Mouse (Mus musculus): ENCODE data around the gene Hhipl2. TPM values are rescaled to one million over a fixed set of nuclear protein-coding genes. Genes with fewer than 3 reads are reported as not detected.
A peak's percentile ranks its signal among the peaks of the same experiment; 100 is the strongest.
"Not testable (repeated sequence)": the region's sequence is repeated elsewhere in the genome, so short reads cannot be mapped to it uniquely, and the experiment has no call there.

Hhipl2 gene
- 0.21 and 0.22 TPM in 2 replicates for polyA plus RNA-seq (2014; fragmentation: Nextera tagmentation; extraction: Ambion mirVana)

GRCm38 (mm10) chr1:183417873-183418272 lies at the start of gene Hhipl2:
Gene Hhipl2, plus strand, starts transcription at chr1:183418215.
- Histone ChIP-seq H3K9me3 (ENCODE audit: control insufficient read depth, low read length) (peaks cover 6% of the 10 kb centered on the region; the same call in 1 of the 2 replicates), H3K27ac (ENCODE audit: low read depth, low read length) (no peak within 1 kb of the TSS), H3K36me3 (ENCODE audit: control insufficient read depth, insufficient read depth, low read length) (no peaks in the 10 kb centered on the region), H3K4me1 (ENCODE audit: control insufficient read depth, insufficient read depth, low read length) (no peaks in the 10 kb centered on the region), H3K4me3 (ENCODE audit: low read length) (no peak within 1 kb of the TSS), H3K4me2 (replicated peaks; ENCODE audit: low read depth, low read length) (no peak within 1 kb of the TSS), H3K9ac (ENCODE audit: low read depth, low read length) (no peak within 1 kb of the TSS), H3K27me3 (ENCODE audit: control insufficient read depth, insufficient read depth, low read length) (no peaks in the 10 kb centered on the region)
- 45% methylated on average over 12 of the region's 12 CpGs for WGBS
- ATAC-seq (ENCODE audit: low FRiP score, low TSS enrichment) = 0 out of 2 replicates have a peak, but pooled peaks have one; percentile 45

DNA sequence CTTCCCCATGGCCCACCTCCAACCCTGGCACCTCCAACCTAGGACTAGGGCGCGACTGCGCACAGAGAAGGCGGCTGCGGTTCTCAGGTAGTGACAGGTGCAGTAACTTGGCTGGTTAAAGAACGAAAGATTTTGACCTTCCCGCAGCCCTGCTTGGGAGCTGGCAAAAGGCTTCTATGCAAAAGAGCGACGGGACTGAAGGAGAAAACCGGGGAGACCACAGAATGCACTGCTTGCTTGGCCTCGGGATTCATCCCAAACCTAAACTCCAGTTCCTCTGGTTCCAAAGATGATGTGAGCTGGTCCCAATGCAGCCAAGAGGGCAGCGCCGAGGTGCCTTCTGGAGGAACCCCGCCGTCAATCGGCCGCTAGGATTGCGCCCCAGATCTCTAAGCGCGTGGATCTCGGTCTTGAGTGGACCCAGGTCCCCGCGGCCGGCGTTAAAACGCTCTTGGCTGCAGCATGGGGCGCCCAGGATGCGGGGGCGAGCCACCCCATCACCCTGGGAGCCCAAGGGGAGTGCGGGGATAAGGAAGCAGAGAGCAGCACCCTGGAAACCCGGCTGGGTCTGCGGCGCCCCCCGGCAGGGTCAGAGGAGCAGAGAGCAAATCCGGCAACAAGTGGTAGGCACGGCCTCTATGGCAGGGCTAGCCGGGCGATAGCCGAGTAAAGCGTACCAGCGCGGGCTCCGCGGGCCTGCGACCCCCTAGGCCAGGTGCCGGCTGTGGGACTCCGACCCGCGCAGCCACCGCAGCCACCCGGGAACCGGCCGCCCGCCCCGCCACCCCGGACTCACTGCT lies 49.2 kb upstream of the Hhipl2 start:
- peaks cover 16% of the 10 kb centered on the region for H3K36me3 ChIP-seq (ENCODE audit: control insufficient read depth, insufficient read depth, low read length)
- no peaks in the 10 kb centered on the region for H3K27me3 ChIP-seq (ENCODE audit: control insufficient read depth, insufficient read depth, low read length)
- WGBS = 2% methylated on average over 56 of the region's 56 CpGs
- peak overlapping the region; percentile 74 for H3K4me3 ChIP-seq (ENCODE audit: low read length)
- peak overlapping the region; percentile 67 for H3K4me2 ChIP-seq (replicated peaks; ENCODE audit: low read depth, low read length)
- H3K27ac ChIP-seq (ENCODE audit: low read depth, low read length) = peak overlapping the region; percentile 74
- peaks cover 17% of the 10 kb centered on the region; the same call in 1 of the 2 replicates for H3K4me1 ChIP-seq (ENCODE audit: control insufficient read depth, insufficient read depth, low read length)
- peak; percentile 82 for ATAC-seq (ENCODE audit: low FRiP score, low TSS enrichment)
- peak overlapping the region; percentile 88 for H3K9ac ChIP-seq (ENCODE audit: low read depth, low read length)
- H3K9me3 ChIP-seq (ENCODE audit: control insufficient read depth, low read length) = no peaks in the 10 kb centered on the region

DNA sequence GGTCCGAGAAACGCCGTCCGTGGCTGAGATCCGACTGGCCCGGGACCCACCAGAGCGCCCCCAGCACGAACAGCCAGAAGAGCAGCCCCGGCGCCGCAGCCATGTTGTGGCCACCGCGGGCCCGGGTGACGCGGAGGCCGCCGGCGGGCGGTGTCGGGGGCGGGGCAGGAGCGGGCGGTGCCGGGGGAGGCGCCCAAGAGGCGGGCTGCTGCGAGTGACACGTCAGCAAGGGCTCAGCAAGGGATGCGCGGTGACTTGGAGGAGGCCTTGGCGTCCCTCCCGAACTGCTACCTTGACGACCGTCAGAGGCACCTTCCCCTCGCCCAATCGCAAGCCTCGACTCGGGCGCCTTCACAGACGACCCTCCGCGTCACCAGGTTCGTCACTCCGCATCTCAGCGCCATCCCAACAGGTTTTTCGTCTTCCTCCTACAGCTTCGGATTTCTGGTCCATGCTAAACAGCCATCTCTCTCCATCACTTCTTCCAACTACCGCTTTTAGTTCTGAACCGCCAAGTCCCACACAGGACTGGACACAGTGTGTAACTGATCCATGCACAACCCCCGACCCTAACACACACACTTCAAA lies 48.5 kb upstream of the Hhipl2 start, which contains the start of gene Mia3:
Gene Mia3 (minus strand): TSS at position 127 of the 588 bp plus-strand sequence.
- Histone ChIP-seq H3K27ac (ENCODE audit: low read depth, low read length) (peak within 1 kb of the TSS; percentile 74), H3K4me2 (replicated peaks; ENCODE audit: low read depth, low read length) (peak within 1 kb of the TSS; percentile 67), H3K9ac (ENCODE audit: low read depth, low read length) (peak within 1 kb of the TSS; percentile 88), H3K9me3 (ENCODE audit: control insufficient read depth, low read length) (peaks cover under 1% of the 10 kb centered on the region; the same call in 1 of the 2 replicates), H3K4me1 (ENCODE audit: control insufficient read depth, insufficient read depth, low read length) (peaks cover 17% of the 10 kb centered on the region; the same call in 1 of the 2 replicates), H3K4me3 (ENCODE audit: low read length) (peak within 1 kb of the TSS; percentile 74), H3K36me3 (ENCODE audit: control insufficient read depth, insufficient read depth, low read length) (peaks cover 8% of the 10 kb centered on the region), H3K27me3 (ENCODE audit: control insufficient read depth, insufficient read depth, low read length) (no peaks in the 10 kb centered on the region)
- under 1% methylated on average over 43 of the region's 51 CpGs for WGBS
- peak; percentile 99 for ATAC-seq (ENCODE audit: low FRiP score, low TSS enrichment)

DNA sequence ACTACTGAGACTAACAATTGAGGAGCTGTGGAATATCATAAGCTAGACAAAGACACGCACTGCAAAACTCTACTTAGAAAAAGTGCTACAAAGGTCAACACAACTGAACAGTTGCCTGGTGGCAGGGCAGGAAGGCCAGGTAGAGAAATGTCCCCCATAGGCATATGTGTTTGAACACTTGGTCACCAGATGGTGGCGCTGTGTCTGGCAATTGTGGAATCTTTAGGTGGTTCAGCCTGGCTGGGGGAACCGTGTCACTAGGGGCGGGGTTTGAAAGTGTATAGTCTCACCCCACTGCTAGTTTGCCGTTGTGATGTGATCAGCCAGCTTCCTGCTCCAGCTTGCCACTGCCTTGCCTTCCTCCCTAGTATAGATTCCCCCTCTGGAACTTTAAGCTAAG lies 43.3 kb upstream of the Hhipl2 start:
- no peak overlapping the region for H3K27ac ChIP-seq (ENCODE audit: low read depth, low read length)
- 0 out of 2 replicates have a peak, but pooled peaks cover 5% of the 10 kb centered on the region for H3K4me1 ChIP-seq (ENCODE audit: control insufficient read depth, insufficient read depth, low read length)
- no peak overlapping the region for H3K4me2 ChIP-seq (replicated peaks; ENCODE audit: low read depth, low read length)
- peaks cover 6% of the 10 kb centered on the region; the same call in 1 of the 2 replicates for H3K9me3 ChIP-seq (ENCODE audit: control insufficient read depth, low read length)
- WGBS = 74% methylated on average over 5 of the region's 5 CpGs
- H3K4me3 ChIP-seq (ENCODE audit: low read length) = no peak overlapping the region
- ATAC-seq (ENCODE audit: low FRiP score, low TSS enrichment) = no peak
- H3K9ac ChIP-seq (ENCODE audit: low read depth, low read length) = no peak overlapping the region
- H3K36me3 ChIP-seq (ENCODE audit: control insufficient read depth, insufficient read depth, low read length) = no peaks in the 10 kb centered on the region
- H3K27me3 ChIP-seq (ENCODE audit: control insufficient read depth, insufficient read depth, low read length) = no peaks in the 10 kb centered on the region

DNA sequence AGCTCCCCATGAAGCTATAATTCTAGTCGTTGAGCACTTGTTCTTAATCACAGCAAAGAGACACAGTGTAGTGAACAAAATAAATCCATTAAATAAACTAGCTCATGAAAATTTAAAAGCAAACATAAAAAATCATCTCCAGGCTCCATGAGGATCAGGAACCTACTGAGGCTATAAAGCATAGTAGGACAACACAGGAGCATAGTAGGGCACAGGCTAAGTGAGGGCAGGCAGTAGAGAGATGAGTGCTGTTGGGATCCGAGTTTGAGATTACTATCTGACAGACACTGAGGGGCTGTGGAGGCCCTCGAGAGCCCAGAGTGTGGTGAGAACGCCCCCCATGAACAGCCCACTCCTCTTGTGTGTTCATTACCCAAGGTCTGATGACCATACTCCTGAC lies 41.0 kb upstream of the Hhipl2 start:
- 82% methylated on average over 4 of the region's 4 CpGs for WGBS
- Histone ChIP-seq H3K9ac (ENCODE audit: low read depth, low read length) (no peak overlapping the region), H3K4me1 (ENCODE audit: control insufficient read depth, insufficient read depth, low read length) (no peaks in the 10 kb centered on the region), H3K9me3 (ENCODE audit: control insufficient read depth, low read length) (peaks cover 9% of the 10 kb centered on the region), H3K27me3 (ENCODE audit: control insufficient read depth, insufficient read depth, low read length) (no peaks in the 10 kb centered on the region), H3K36me3 (ENCODE audit: control insufficient read depth, insufficient read depth, low read length) (no peaks in the 10 kb centered on the region), H3K27ac (ENCODE audit: low read depth, low read length) (no peak overlapping the region), H3K4me3 (ENCODE audit: low read length) (no peak overlapping the region), H3K4me2 (replicated peaks; ENCODE audit: low read depth, low read length) (no peak overlapping the region)
- ATAC-seq (ENCODE audit: low FRiP score, low TSS enrichment) = no peak

- no peak for ATAC-seq (ENCODE audit: low FRiP score, low TSS enrichment)
- H3K27ac ChIP-seq (ENCODE audit: low read depth, low read length) = no peak overlapping the region
- no peak overlapping the region for H3K9ac ChIP-seq (ENCODE audit: low read depth, low read length)
- WGBS = 85% methylated on average over 10 of the region's 10 CpGs
- H3K4me2 ChIP-seq (replicated peaks; ENCODE audit: low read depth, low read length) = no peak overlapping the region
- no peaks in the 10 kb centered on the region for H3K27me3 ChIP-seq (ENCODE audit: control insufficient read depth, insufficient read depth, low read length)
- no peak overlapping the region for H3K4me3 ChIP-seq (ENCODE audit: low read length)
- H3K9me3 ChIP-seq (ENCODE audit: control insufficient read depth, low read length) = peaks cover 9% of the 10 kb centered on the region
- H3K36me3 ChIP-seq (ENCODE audit: control insufficient read depth, insufficient read depth, low read length) = no peaks in the 10 kb centered on the region
- H3K4me1 ChIP-seq (ENCODE audit: control insufficient read depth, insufficient read depth, low read length) = no peaks in the 10 kb centered on the region
Observed at GRCm38 (mm10) chr1:183378321-183378941, 39.6 kb upstream of the Hhipl2 start.

DNA sequence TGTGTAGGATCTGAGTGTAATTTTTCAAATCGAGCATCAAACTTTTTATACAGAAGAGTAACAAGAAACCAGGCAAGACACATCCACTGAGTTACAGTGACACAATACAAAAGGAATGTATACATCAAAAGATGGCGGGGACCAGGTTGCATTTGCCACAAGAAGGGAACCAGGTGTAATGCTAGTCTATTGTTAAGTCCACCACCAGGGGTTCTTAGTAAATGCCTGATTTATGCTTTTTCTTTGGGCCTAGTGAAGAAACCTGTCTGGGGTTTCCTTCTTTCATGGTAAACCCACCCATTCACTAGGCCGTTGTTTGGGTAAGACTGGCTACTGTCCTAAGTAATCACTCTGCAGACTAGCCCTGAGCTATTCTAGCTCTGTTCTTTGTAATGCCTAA lies 38.6 kb upstream of the Hhipl2 start:
- not testable (repeated sequence) for H3K9me3 ChIP-seq (ENCODE audit: control insufficient read depth, low read length); H3K4me2 ChIP-seq (replicated peaks; ENCODE audit: low read depth, low read length); H3K9ac ChIP-seq (ENCODE audit: low read depth, low read length); H3K27ac ChIP-seq (ENCODE audit: low read depth, low read length); H3K4me1 ChIP-seq (ENCODE audit: control insufficient read depth, insufficient read depth, low read length); H3K27me3 ChIP-seq (ENCODE audit: control insufficient read depth, insufficient read depth, low read length); H3K4me3 ChIP-seq (ENCODE audit: low read length); H3K36me3 ChIP-seq (ENCODE audit: control insufficient read depth, insufficient read depth, low read length); ATAC-seq (ENCODE audit: low FRiP score, low TSS enrichment)
- WGBS = 93% methylated on average over 3 of the region's 3 CpGs

- no peaks in the 10 kb centered on the region; the same call in 1 of the 2 replicates for H3K27me3 ChIP-seq (ENCODE audit: control insufficient read depth, insufficient read depth, low read length)
- no peak overlapping the region for H3K4me2 ChIP-seq (replicated peaks; ENCODE audit: low read depth, low read length)
- no peak overlapping the region for H3K9ac ChIP-seq (ENCODE audit: low read depth, low read length)
- H3K36me3 ChIP-seq (ENCODE audit: control insufficient read depth, insufficient read depth, low read length) = no peaks in the 10 kb centered on the region
- no peaks in the 10 kb centered on the region for H3K4me1 ChIP-seq (ENCODE audit: control insufficient read depth, insufficient read depth, low read length)
- no peak overlapping the region for H3K27ac ChIP-seq (ENCODE audit: low read depth, low read length)
- H3K4me3 ChIP-seq (ENCODE audit: low read length) = no peak overlapping the region
- WGBS = 73% methylated on average over 5 of the region's 5 CpGs
- H3K9me3 ChIP-seq (ENCODE audit: control insufficient read depth, low read length) = peaks cover 3% of the 10 kb centered on the region; the same call in 1 of the 2 replicates
- ATAC-seq (ENCODE audit: low FRiP score, low TSS enrichment) = no peak
Observed at GRCm38 (mm10) chr1:183381816-183382215, 36.2 kb upstream of the Hhipl2 start.

Data from kidney, embryonic 14.5 days (tissue).